Comparison of ENCODE assay signal across 10 mouse cellular contexts in the genomic region with DNA sequence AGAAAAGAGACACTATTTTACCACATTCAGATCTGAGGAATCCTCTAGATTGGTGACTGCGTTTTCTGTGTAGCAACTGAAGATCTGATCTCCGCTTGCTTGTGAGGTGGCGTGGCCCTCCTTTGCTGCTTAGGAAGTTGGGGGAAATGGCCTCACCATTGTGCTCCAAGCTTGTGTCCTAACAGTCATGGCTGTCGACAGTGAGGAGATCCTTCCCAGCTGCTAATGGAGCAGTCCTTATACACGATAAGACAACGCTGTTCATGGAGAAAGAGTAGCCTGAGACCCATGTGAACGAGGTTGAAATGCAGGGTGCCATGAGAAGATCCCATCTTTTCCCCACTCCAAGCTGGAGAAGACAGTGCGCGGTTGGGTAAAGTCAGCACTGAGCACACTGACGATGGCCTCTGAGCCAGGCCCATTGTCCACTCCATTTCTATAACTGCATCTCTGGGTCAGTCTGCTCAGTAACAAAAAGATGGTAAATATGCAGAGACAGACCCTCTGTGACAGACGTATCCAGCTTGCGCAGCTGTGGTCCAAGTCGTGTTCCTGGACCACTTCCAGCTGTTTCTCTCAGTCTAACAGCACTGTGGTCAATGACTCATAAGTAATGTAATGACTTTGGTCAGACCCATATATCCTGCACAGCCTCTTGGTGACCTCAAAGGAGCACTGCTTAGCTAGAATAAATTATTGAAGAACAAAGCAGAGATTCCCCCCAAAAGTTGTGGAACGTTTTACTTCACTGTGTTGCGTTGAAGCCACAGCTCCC. TPM values are rescaled to one million over a fixed set of nuclear protein-coding genes. Genes with fewer than 3 reads are reported as not detected.
DNase-seq lines count a peak whose midpoint lies in the region; ATAC-seq and TF ChIP-seq lines count a peak whose summit lies in the region.
"Had no signal": no experiment of that assay in that cellular context is flagged by ENCODE, and none has a peak within 500 bp of the region (broad histone marks: within the 10 kb centered on the region; RNA-seq: fewer than 3 reads in every experiment).

No protein-coding gene starts in this region.

- DNase-seq in heart, adult 18-20 months: peak; percentile 63 to 70
- no peak for DNase-seq in heart, embryonic 10.5 days (ENCODE audit: low spot score)
- peak; percentile 55 for DNase-seq in MEL (ENCODE audit: low read depth, low spot score)
- DNase-seq in heart, postnatal 0 days (ENCODE audit: low spot score): no peak
- peak; percentile 41 for DNase-seq in lung, postnatal 36 days
- no peak for DNase-seq in embryo, embryonic 10.5 days (ENCODE audit: low spot score)
- no peak for DNase-seq in midbrain, embryonic 14.5 days
- DNase-seq in c-Kit-positive CD71-positive TER-119-positive erythroid progenitor cells, embryonic 14.5 days (ENCODE audit: low spot score): no peak
- DNase-seq: forebrain, postnatal 0 days had no signal

- no peak for TF ChIP-seq EP300 in MEL (IDR thresholded peaks at IDR 0.05; ENCODE audit: low read depth in 1 of 2, low read length in 2 of 2)
- no peak for TF ChIP-seq EP300 in heart, postnatal 0 days (IDR thresholded peaks at IDR 0.05; ENCODE audit: low read depth)

- peak; percentile 78 for ATAC-seq in heart, postnatal 0 days (ENCODE audit: insufficient read depth, low read depth)
- ATAC-seq in midbrain, embryonic 14.5 days (ENCODE audit: low FRiP score, low TSS enrichment): no peak
- ATAC-seq: forebrain, postnatal 0 days had no signal

- no peak for TF ChIP-seq POLR2A in MEL (IDR thresholded peaks at IDR 0.05; ENCODE audit: control insufficient read depth in 1 of 2, insufficient read depth in 1 of 2, low read depth in 1 of 2, low read length in 2 of 2, poor library complexity in 1 of 2)

- 74% methylated on average over 15 of the region's 15 CpGs for WGBS in heart, embryonic 10.5 days
- WGBS in heart, postnatal 0 days: 66% methylated on average over 15 of the region's 15 CpGs
- 93% methylated on average over 15 of the region's 15 CpGs for WGBS in midbrain, embryonic 14.5 days

- no peak overlapping the region for H3K4me3 ChIP-seq in heart, embryonic 10.5 days
- no peak overlapping the region for H3K4me3 ChIP-seq in MEL (ENCODE audit: control insufficient read depth in 1 of 2, insufficient read depth in 1 of 2, low read depth in 2 of 2, low read length in 2 of 2)
- H3K4me3 ChIP-seq in heart, postnatal 0 days (ENCODE audit: low read depth, low read length): no peak overlapping the region
- H3K4me3 ChIP-seq in midbrain, embryonic 14.5 days (replicated peaks; ENCODE audit: low read depth, low read length): no peak overlapping the region
- H3K4me3 ChIP-seq: limb, embryonic 12.5 days had no signal

- H3K9ac ChIP-seq in MEL (ENCODE audit: control insufficient read depth, low read depth, low read length, poor library complexity, severe bottlenecking): no peak overlapping the region
- H3K9ac ChIP-seq in heart, postnatal 0 days (replicated peaks; ENCODE audit: low read depth, low read length): no peak overlapping the region
- H3K9ac ChIP-seq in midbrain, embryonic 14.5 days (replicated peaks; ENCODE audit: low read length): no peak overlapping the region
- H3K9ac ChIP-seq: forebrain, postnatal 0 days; limb, embryonic 12.5 days had no signal

- no peak overlapping the region for H3K4me2 ChIP-seq in heart, postnatal 0 days (ENCODE audit: low read depth, low read length)
- H3K4me2 ChIP-seq in midbrain, embryonic 14.5 days (ENCODE audit: low read length): no peak overlapping the region
- H3K4me2 ChIP-seq: limb, embryonic 12.5 days had no signal

- no peak for TF ChIP-seq RAD21 in MEL (IDR thresholded peaks at IDR 0.05; ENCODE audit: low read depth, low read length)

- 0 out of 2 replicates have a peak, but pooled peaks cover 8% of the 10 kb centered on the region for H3K4me1 ChIP-seq in heart, embryonic 10.5 days
- peaks cover 5 to 19% of the 10 kb centered on the region in 2 experiments; a peak in 3 of 4 replicates for H3K4me1 ChIP-seq in MEL (ENCODE audit: control insufficient read depth in 1 of 2, insufficient read depth in 2 of 2, low read length in 2 of 2)
- no peaks in the 10 kb centered on the region for H3K4me1 ChIP-seq in heart, postnatal 0 days (ENCODE audit: control insufficient read depth, insufficient read depth)
- H3K4me1 ChIP-seq in midbrain, embryonic 14.5 days (ENCODE audit: control insufficient read depth, insufficient read depth, low read length): no peaks in the 10 kb centered on the region
- H3K4me1 ChIP-seq: limb, embryonic 12.5 days had no signal

- H3K79me2 ChIP-seq in MEL (ENCODE audit: control insufficient read depth, insufficient read depth, low read length, poor library complexity): no peaks in the 10 kb centered on the region

- no peaks in the 10 kb centered on the region for H3K27me3 ChIP-seq in heart, embryonic 10.5 days (ENCODE audit: insufficient read depth, poor library complexity, severe bottlenecking)
- H3K27me3 ChIP-seq in MEL (ENCODE audit: control insufficient read depth in 1 of 2, insufficient read depth in 2 of 2, low read length in 2 of 2): peaks cover 3 to 4% of the 10 kb centered on the region in 2 experiments; a peak in 2 of 4 replicates
- no peaks in the 10 kb centered on the region for H3K27me3 ChIP-seq in heart, postnatal 0 days (ENCODE audit: control insufficient read depth, insufficient read depth, low read length)
- H3K27me3 ChIP-seq in midbrain, embryonic 14.5 days (ENCODE audit: control insufficient read depth, insufficient read depth, low read length): no peaks in the 10 kb centered on the region
- H3K27me3 ChIP-seq: limb, embryonic 12.5 days had no signal

- H3K27ac ChIP-seq in heart, embryonic 10.5 days: no peak overlapping the region
- H3K27ac ChIP-seq in MEL (ENCODE audit: control insufficient read depth, low read depth, low read length): no peak overlapping the region
- H3K27ac ChIP-seq in heart, postnatal 0 days (ENCODE audit: low read depth): peak overlapping the region; percentile 59
- no peak overlapping the region for H3K27ac ChIP-seq in midbrain, embryonic 14.5 days (replicated peaks; ENCODE audit: low read depth, low read length)
- H3K27ac ChIP-seq: limb, embryonic 12.5 days had no signal

- no peaks in the 10 kb centered on the region for H3K9me3 ChIP-seq in heart, embryonic 10.5 days
- H3K9me3 ChIP-seq in MEL (replicated peaks; ENCODE audit: insufficient read depth, low read length): no peaks in the 10 kb centered on the region
- 0 out of 2 replicates have a peak, but pooled peaks cover 7% of the 10 kb centered on the region for H3K9me3 ChIP-seq in heart, postnatal 0 days (replicated peaks; ENCODE audit: control insufficient read depth, low read length)
- H3K9me3 ChIP-seq in midbrain, embryonic 14.5 days (ENCODE audit: control insufficient read depth, low read length): 0 out of 2 replicates have a peak, but pooled peaks cover 4% of the 10 kb centered on the region
- H3K9me3 ChIP-seq: limb, embryonic 12.5 days had no signal

- H3K36me3 ChIP-seq in heart, embryonic 10.5 days: no peaks in the 10 kb centered on the region
- H3K36me3 ChIP-seq in MEL (ENCODE audit: control insufficient read depth in 1 of 2, insufficient read depth in 2 of 2, low read length in 2 of 2): peaks cover 0 to 11% of the 10 kb centered on the region in 2 experiments; a peak in 2 of 4 replicates
- no peaks in the 10 kb centered on the region for H3K36me3 ChIP-seq in heart, postnatal 0 days (replicated peaks; ENCODE audit: control insufficient read depth, insufficient read depth, low read length)
- H3K36me3 ChIP-seq in midbrain, embryonic 14.5 days (ENCODE audit: control insufficient read depth, insufficient read depth, low read length): no peaks in the 10 kb centered on the region
- H3K36me3 ChIP-seq: limb, embryonic 12.5 days had no signal

- no peak for TF ChIP-seq CTCF in MEL (IDR thresholded peaks at IDR 0.05 in 2 of 3, conservative IDR thresholded peaks at IDR 0.05 in 1 of 3; ENCODE audit: control insufficient read depth in 1 of 3, insufficient read depth in 1 of 3, low read depth in 2 of 3, low read length in 3 of 3, poor library complexity in 1 of 3, severe bottlenecking in 1 of 3)
- TF ChIP-seq CTCF in heart, postnatal 0 days (IDR thresholded peaks at IDR 0.05; ENCODE audit: low read depth): no peak

TF ChIP-seq in MEL, 35 proteins besides CTCF, POLR2A, EP300 and RAD21 (continues in another document):
- TF ChIP-seq USF2 (IDR thresholded peaks at IDR 0.05; ENCODE audit: borderline replicate concordance in 1 of 2, insufficient read depth in 1 of 2, low read depth in 1 of 2, low read length in 2 of 2): no peak
- no peak for TF ChIP-seq POLR2AphosphoS2 (IDR thresholded peaks at IDR 0.05; ENCODE audit: low read length)
- TF ChIP-seq NRF1 (IDR thresholded peaks at IDR 0.05; ENCODE audit: insufficient read depth, low read depth, low read length, poor library complexity, severe bottlenecking): no peak
- TF ChIP-seq ZMIZ1 (IDR thresholded peaks at IDR 0.05; ENCODE audit: low read depth, low read length): no peak
- TF ChIP-seq JUND (IDR thresholded peaks at IDR 0.05; ENCODE audit: low read depth, low read length): no peak
- TF ChIP-seq ELF1 (IDR thresholded peaks at IDR 0.05; ENCODE audit: low read depth, low read length): no peak
- no peak for TF ChIP-seq TAL1 (IDR thresholded peaks at IDR 0.05; ENCODE audit: low read length)
- no peak for TF ChIP-seq MAX (IDR thresholded peaks at IDR 0.05; ENCODE audit: low read length)
- TF ChIP-seq BHLHE40 (IDR thresholded peaks at IDR 0.05; ENCODE audit: borderline replicate concordance, low read depth, low read length): no peak
- no peak for TF ChIP-seq GATA1 (IDR thresholded peaks at IDR 0.05; ENCODE audit: low read depth, low read length)
- TF ChIP-seq E2F4 (IDR thresholded peaks at IDR 0.05; ENCODE audit: borderline replicate concordance, low read depth, low read length): no peak
- no peak for TF ChIP-seq MEF2A (IDR thresholded peaks at IDR 0.05; ENCODE audit: extremely low read depth, insufficient replicate concordance, low read depth, low read length, poor library complexity, severe bottlenecking)
- TF ChIP-seq TCF12 (IDR thresholded peaks at IDR 0.05; ENCODE audit: low read depth, low read length): no peak
- no peak for TF ChIP-seq RCOR1 (IDR thresholded peaks at IDR 0.05; ENCODE audit: low read depth, low read length)
- no peak for TF ChIP-seq MYB (IDR thresholded peaks at IDR 0.05; ENCODE audit: low read depth, low read length)
- TF ChIP-seq MAFK (IDR thresholded peaks at IDR 0.05; ENCODE audit: borderline replicate concordance, low read depth, low read length): no peak

RNA-seq across cellular contexts. Expression of a gene that starts 15.1 kb away (rescaled TPM):
- total RNA-seq in heart, adult 18-20 months (2021): 1 to 10 TPM; 2.0 to 2.8 TPM
- polyA plus RNA-seq in heart, embryonic 10.5 days (2016; fragmentation: Nextera tagmentation; extraction: Ambion mirVana): 3.0 and 9.9 TPM in 2 replicates
- total RNA-seq in MEL (2012; rRNA removed): not detected in 2 replicates
- not detected for polyA plus RNA-seq in MEL (2012; ENCODE audit: insufficient read depth in 1 of 2, insufficient read length in 2 of 2, low read depth in 1 of 2, low replicate concordance in 2 of 2, missing spikeins in 1 of 2)
- total RNA-seq in heart, postnatal 0 days (2014; rRNA removed; ENCODE audit: low replicate concordance): 17.5 and 23.1 TPM in 2 replicates
- 12.3 and 13.4 TPM in 2 replicates for polyA plus RNA-seq in heart, postnatal 0 days (2015; fragmentation: Nextera tagmentation; extraction: Ambion mirVana)
- polyA plus RNA-seq in midbrain, embryonic 14.5 days (2014; fragmentation: Nextera tagmentation; extraction: Ambion mirVana): 0.59 and 9.9 TPM in 2 replicates

Comparison
In these comparisons a context has a peak if more than half of its experiments do, and no peak if none do; other contexts are left out.
1. DNase-seq: peak in heart, adult 18-20 months (2 of 2), MEL (single experiment) and lung, postnatal 36 days (single experiment); none in heart, embryonic 10.5 days (single experiment), heart, postnatal 0 days (single experiment), embryo, embryonic 10.5 days (single experiment), midbrain, embryonic 14.5 days (single experiment) and c-Kit-positive CD71-positive TER-119-positive erythroid progenitor cells, embryonic 14.5 days (single experiment).